Mouse (Mus musculus) lung, embryonic 14.5 days (tissue): ENCODE measurements at regions not wholly inside any gene's neighbourhood (a gene's known extent, or its start where the extent isn't known, plus 50 kb on each side); places are given as distances from the start of the nearest gene placed in this dataset. TPM values are rescaled to one million over a fixed set of nuclear protein-coding genes. Genes with fewer than 3 reads are reported as not detected.

ENCODE experiments used
- ATAC-seq: fragments of 200-750 bp; cut with Nextera tagmentation; 2 replicates; pipeline ENCODE4 v1.8.0; 2017; ENCODE audit warnings: mild to moderate bottlenecking, moderate TSS enrichment, moderate library complexity; ENCODE audit not compliant: insufficient read depth
- DNase-seq: peaks from one replicate; pipeline ENCODE4 v3.0.0-alpha.2; 2015
- H3K27ac ChIP-seq: fragments of 300-500 bp; sonication (generic); 2 replicates; pipeline ENCODE4 v1.5.1; 2014; ENCODE audit warnings: low read depth, mild to moderate bottlenecking, moderate library complexity
- H3K27me3 ChIP-seq: fragments of 300-500 bp; sonication (generic); 2 replicates; pipeline ENCODE4 v1.6.1; 2014; ENCODE audit warnings: low read length, control low read depth; ENCODE audit not compliant: insufficient read depth
- H3K36me3 ChIP-seq: fragments of 300-500 bp; sonication (generic); 2 replicates; pipeline ENCODE4 v1.6.1; 2014; ENCODE audit warnings: control low read depth; ENCODE audit not compliant: insufficient read depth
- H3K4me1 ChIP-seq: fragments of 300-500 bp; sonication (generic); 2 replicates; pipeline ENCODE4 v1.6.1; 2014; ENCODE audit warnings: antibody characterized with exemption, control low read depth; ENCODE audit not compliant: insufficient read depth
- H3K4me2 ChIP-seq: fragments of 300-500 bp; sonication (generic); 2 replicates; pipeline ENCODE4 v1.6.1; 2014; ENCODE audit warnings: mild to moderate bottlenecking
- H3K4me3 ChIP-seq: fragments of 300-500 bp; sonication (generic); 2 replicates; pipeline ENCODE4 v1.5.1; 2014; ENCODE audit warnings: low read depth, low read length
- H3K9ac ChIP-seq: fragments of 300-500 bp; sonication (generic); 2 replicates; pipeline ENCODE4 v1.6.1; 2014
- H3K9me3 ChIP-seq: fragments of 300-500 bp; sonication (generic); 2 replicates; pipeline ENCODE4 v1.6.1; 2016; ENCODE audit warnings: low read depth, low read length, control low read depth
- CTCF ChIP-seq: IDR thresholded peaks from 2 replicates; pipeline ENCODE4 v1.5.1; 2016; ENCODE audit warnings: antibody characterized with exemption, low read depth
- WGBS: fragments of 180-500 bp; shearing (Covaris S2); extraction: QIAGEN DNeasy Blood & Tissue Kit; methylation state at CpG from one replicate; pipeline ENCODE4 v1.1.7; 2014; 5-methylcytosine and 5-hydroxymethylcytosine counted together
- microRNA-seq: library from miRNA; unstranded; fragments of <30 nt; microRNA quantifications from one replicate; pipeline ENCODE4, GENCODE M21; 2016; ENCODE audit warnings: borderline number of aligned reads

DNA sequence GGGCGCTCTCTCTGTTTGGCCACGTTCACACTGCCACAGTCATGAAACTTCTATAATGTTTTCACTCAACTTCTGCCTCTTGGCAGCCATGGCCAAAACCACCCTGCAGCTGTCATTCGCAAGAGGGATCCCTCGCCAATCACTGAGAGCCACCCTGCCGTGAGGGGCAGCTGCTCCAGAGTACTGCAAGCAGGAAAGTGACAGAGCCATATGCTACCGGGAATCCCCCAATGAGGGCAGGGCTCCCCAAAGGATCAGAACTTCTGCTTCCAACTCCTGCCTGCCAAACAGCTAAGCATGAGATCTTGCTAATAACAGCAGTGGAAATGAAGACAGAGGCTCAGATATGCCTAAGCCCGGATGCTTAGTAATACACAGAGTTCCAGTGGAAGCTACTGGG is 52.0 kb upstream of the Man2a1 start:
- Histone ChIP-seq H3K4me3 (no peak overlapping the region), H3K27me3 (no peaks in the 10 kb centered on the region), H3K4me2 (no peak overlapping the region), H3K9ac (no peak overlapping the region), H3K36me3 (no peaks in the 10 kb centered on the region), H3K4me1 (no peaks in the 10 kb centered on the region), H3K9me3 (no peaks in the 10 kb centered on the region), H3K27ac (no peak overlapping the region)
- ATAC-seq = no peak
- no peak for TF ChIP-seq CTCF
- WGBS = 47% methylated on average over 7 of the region's 7 CpGs
- DNase-seq = no peak

DNA sequence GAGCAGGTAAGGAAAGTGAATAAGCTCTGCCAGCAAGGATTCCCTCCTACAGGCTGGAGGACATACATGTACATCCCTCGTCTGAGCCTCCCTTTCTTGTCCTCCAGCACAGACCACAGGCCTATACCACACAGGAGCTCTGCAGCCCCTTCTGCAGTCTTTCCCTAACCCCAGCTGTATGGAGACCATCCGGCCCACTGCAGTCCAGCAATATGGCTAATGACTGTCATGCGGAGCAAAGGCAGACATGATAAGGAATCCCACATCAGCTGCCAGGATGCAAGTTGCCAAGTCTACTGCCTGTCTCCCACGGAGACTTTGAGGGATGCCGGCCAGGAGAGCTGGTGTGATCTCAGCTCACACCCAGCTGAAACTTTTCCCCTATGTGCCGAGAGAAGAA is 50.5 kb upstream of the Man2a1 start:
- H3K4me2 ChIP-seq = no peak overlapping the region
- H3K9ac ChIP-seq = no peak overlapping the region
- H3K4me3 ChIP-seq = no peak overlapping the region
- no peaks in the 10 kb centered on the region for H3K27me3 ChIP-seq
- ATAC-seq (no peak), DNase-seq (peak; percentile 18)
- no peaks in the 10 kb centered on the region for H3K4me1 ChIP-seq
- H3K27ac ChIP-seq = no peak overlapping the region
- no peaks in the 10 kb centered on the region for H3K36me3 ChIP-seq
- no peaks in the 10 kb centered on the region for H3K9me3 ChIP-seq
- TF ChIP-seq CTCF = no peak
- 51% methylated on average over 6 of the region's 6 CpGs for WGBS

Small RNA genes in the stretch of these regions (microRNA-seq; reads per million reads assigned to microRNA genes)
- not detected for gene Mir6420
